Mouse (Mus musculus) ES-E14 (cell line): ENCODE data around the gene Afap1. TPM values are rescaled to one million over a fixed set of nuclear protein-coding genes. Genes with fewer than 3 reads are reported as not detected.

Experiments used
- DNase-seq: peaks from one replicate; pipeline ENCODE4 v3.0.0-alpha.2; 2013; ENCODE audit warnings: low read depth, low spot score
- H3K27ac ChIP-seq: 2 replicates; pipeline ENCODE4 v1.5.1; 2012; ENCODE audit warnings: low read depth, mild to moderate bottlenecking, low read length, moderate library complexity, mixed read lengths; ENCODE audit not compliant: poor library complexity, insufficient read depth, severe bottlenecking
- H3K36me3 ChIP-seq: 2 replicates; pipeline ENCODE4 v1.6.1; 2012; ENCODE audit warnings: mild to moderate bottlenecking, low read length, moderate library complexity, mixed read lengths; ENCODE audit not compliant: control insufficient read depth, poor library complexity, insufficient read depth, severe bottlenecking
- H3K4me1 ChIP-seq, 2 experiments: fragments of 150-350 bp in 1 of 2; sonication (generic) in 1 of 2; 2 replicates each; pipeline ENCODE4 v1.6.1; 2012; ENCODE audit warnings: low read length in 2 of 2, mild to moderate bottlenecking in 1 of 2, mixed read lengths in 1 of 2; ENCODE audit not compliant: control insufficient read depth in 2 of 2, insufficient read depth in 2 of 2, poor library complexity in 1 of 2
- H3K4me3 ChIP-seq, 2 experiments: fragments of 150-350 bp in 1 of 2; sonication (generic) in 1 of 2; 2 replicates each; pipeline ENCODE4 v1.5.1; 2012; ENCODE audit warnings: low read length in 2 of 2, low read depth in 1 of 2, mild to moderate bottlenecking in 1 of 2, mixed read lengths in 1 of 2; ENCODE audit not compliant: insufficient read depth in 1 of 2, poor library complexity in 1 of 2, severe bottlenecking in 1 of 2
- H3K9ac ChIP-seq: 2 replicates; pipeline ENCODE4 v1.6.1; 2012; ENCODE audit warnings: low read depth, mild to moderate bottlenecking, low read length, mixed read lengths; ENCODE audit not compliant: poor library complexity, insufficient read depth, severe bottlenecking
- H3K9me3 ChIP-seq: fragments of 150-350 bp; sonication (generic); 2 replicates; pipeline ENCODE4 v1.6.1; 2012; ENCODE audit warnings: low read depth, mild to moderate bottlenecking, low read length; ENCODE audit not compliant: control insufficient read depth, insufficient read depth
- CHD2 ChIP-seq: IDR thresholded peaks from 2 replicates; pipeline ENCODE4 v1.6.1; 2014; ENCODE audit warnings: mild to moderate bottlenecking, low read depth, low read length, inconsistent platforms
- HCFC1 ChIP-seq: IDR thresholded peaks from 2 replicates; pipeline ENCODE4 v1.6.1; 2012; ENCODE audit warnings: low read length, inconsistent platforms, borderline replicate concordance; ENCODE audit not compliant: insufficient read depth
- MAFK ChIP-seq: IDR thresholded peaks from 2 replicates; pipeline ENCODE4 v1.6.1; 2014; ENCODE audit warnings: mild to moderate bottlenecking, low read depth, low read length, inconsistent platforms; ENCODE audit not compliant: insufficient read depth
- ZC3H11A ChIP-seq: IDR thresholded peaks from 2 replicates; pipeline ENCODE4 v1.6.1; 2012; ENCODE audit warnings: low read depth, mild to moderate bottlenecking, inconsistent platforms, low read length, borderline replicate concordance
- ZNF384 ChIP-seq: IDR thresholded peaks from 2 replicates; pipeline ENCODE4 v1.6.1; 2012; ENCODE audit warnings: low read depth, low read length, inconsistent platforms
- in situ Hi-C, 2 experiments: fragments of 600-800 bp; cut with MboI; formaldehyde crosslinking; loops; one replicate each; pipeline ENCODE4 v1.15.1; 2025; ENCODE audit warnings: low sequenced_read_pairs in 2 of 2, inconsistent platforms in 1 of 2; ENCODE audit not compliant: unreplicated experiment in 2 of 2
- total RNA-seq: library from RNA; depleted of rRNA; stranded (reverse); fragments of 300-350 nt; gene quantifications from 2 replicates; pipeline ENCODE4 v1.2.3, GENCODE M21; 2012

Gene Afap1
- total RNA-seq, 1 experiment: 13.7 TPM

DNA sequence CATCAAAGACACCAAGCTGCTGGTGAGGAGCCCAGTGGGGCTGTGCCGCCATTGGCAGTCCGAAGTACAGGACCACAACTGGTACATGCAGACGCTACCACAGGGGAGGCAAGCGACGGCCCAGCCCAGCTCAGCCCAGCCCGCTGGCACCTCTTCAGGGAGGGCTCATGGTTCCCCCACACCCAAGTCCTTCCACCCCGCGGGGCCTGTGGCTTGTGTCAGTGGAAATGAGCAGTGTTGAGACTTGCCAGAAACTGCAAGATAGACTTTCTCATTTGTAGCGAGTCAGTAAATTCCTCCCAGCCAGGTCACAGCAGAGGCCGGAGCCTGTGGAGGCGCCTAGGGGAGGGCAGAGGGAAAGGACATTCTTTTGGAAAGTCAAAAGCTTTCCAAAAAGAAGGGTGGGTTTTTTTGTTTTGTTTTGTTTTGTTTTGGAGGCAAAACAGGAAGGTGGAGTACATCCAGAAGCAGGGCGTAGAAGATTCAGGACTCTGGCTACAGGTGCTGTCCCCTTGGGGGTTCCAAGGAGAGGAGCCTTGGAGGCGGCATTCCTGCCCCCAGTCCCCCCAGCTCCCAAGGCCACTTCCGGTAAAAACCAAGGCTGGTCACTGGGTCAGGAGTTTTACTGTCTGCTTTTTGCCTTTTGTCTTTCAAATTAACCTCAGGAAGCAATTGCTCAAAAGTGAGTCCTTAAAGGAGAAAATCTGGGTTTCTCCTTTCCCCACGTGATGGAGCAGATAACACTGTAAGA lies 55.3 kb downstream of the Afap1 start:
- Histone ChIP-seq H3K4me3 (peak overlapping the region in 1 of 2 experiments; percentile 29; a peak in 2 of 4 replicates), H3K9ac (peak overlapping the region; percentile 32; the same call in 1 of the 2 replicates), H3K9me3 (no peaks in the 10 kb centered on the region), H3K4me1 (peaks cover 7 to 22% of the 10 kb centered on the region in 2 experiments; a peak in 2 of 4 replicates), H3K27ac (peak overlapping the region; percentile 88), H3K36me3 (no peaks in the 10 kb centered on the region)
- in situ Hi-C loops: no loop called here
- peak; percentile 40 for DNase-seq
- TF ChIP-seq HCFC1 (no peak), CHD2 (no peak), MAFK (0 out of 2 replicates have a peak, but pooled peaks have one; percentile 10), ZC3H11A (no peak), ZNF384 (no peak)

DNA sequence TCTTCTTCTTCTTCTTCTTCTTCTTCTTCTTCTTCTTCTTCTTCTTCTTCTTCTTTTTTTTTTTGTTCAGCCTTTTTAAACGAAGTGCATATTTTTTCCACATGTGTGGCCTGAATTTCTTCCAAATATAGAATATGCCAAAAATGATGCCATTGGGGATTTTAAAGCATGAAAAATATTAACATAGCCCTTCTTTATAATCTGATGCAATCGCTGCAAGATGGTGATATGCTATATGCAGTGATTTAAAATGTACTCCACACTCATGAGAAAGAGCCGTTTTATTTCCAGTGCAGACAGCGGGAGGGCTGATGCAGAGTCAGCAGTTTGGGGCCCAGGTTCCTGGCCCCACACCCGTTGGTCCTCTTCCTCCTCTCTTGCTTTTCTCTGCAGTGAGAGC lies 55.9 kb downstream of the Afap1 start:
- TF ChIP-seq HCFC1 (no peak), MAFK (peak; percentile 83)
- DNase-seq: no peak
- H3K9ac ChIP-seq: no peak overlapping the region
- H3K4me1 ChIP-seq: peaks cover 7 to 22% of the 10 kb centered on the region in 2 experiments; a peak in 2 of 4 replicates
- H3K9me3 ChIP-seq: no peaks in the 10 kb centered on the region
- in situ Hi-C loops: no loop called here
- no peak overlapping the region; the same call in 1 of the 2 replicates for H3K27ac ChIP-seq
- no peaks in the 10 kb centered on the region for H3K36me3 ChIP-seq
- H3K4me3 ChIP-seq: no peak overlapping the region

DNA sequence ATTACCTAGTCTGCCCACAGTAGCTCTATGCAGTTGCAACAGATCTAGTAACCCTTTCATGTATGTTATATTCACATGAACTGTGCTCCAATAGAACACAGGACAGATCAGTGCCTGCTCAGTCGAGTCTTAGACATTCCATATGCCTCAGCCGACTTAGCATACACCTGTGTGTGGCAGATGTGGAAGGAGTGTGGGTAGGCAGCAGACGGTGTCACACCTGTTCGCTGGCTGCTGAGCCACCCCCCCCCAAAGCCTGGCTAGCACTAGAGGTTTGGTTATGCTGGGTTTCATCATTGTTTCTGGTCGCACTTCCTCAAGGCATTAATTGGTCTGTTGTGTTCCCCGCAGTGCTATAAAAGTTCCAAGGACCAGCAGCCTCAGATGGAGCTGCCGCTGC lies 57.4 kb downstream of the Afap1 start:
- H3K9me3 ChIP-seq: no peaks in the 10 kb centered on the region
- H3K36me3 ChIP-seq: no peaks in the 10 kb centered on the region
- peaks cover 7 to 20% of the 10 kb centered on the region in 2 experiments; a peak in 2 of 4 replicates for H3K4me1 ChIP-seq
- H3K9ac ChIP-seq: no peak overlapping the region
- H3K4me3 ChIP-seq: no peak overlapping the region
- in situ Hi-C loops: no loop called here
- no peak for DNase-seq
- H3K27ac ChIP-seq: no peak overlapping the region; the same call in 1 of the 2 replicates
- TF ChIP-seq MAFK (no peak), ZNF384 (no peak), CHD2 (no peak), ZC3H11A (no peak)

DNA sequence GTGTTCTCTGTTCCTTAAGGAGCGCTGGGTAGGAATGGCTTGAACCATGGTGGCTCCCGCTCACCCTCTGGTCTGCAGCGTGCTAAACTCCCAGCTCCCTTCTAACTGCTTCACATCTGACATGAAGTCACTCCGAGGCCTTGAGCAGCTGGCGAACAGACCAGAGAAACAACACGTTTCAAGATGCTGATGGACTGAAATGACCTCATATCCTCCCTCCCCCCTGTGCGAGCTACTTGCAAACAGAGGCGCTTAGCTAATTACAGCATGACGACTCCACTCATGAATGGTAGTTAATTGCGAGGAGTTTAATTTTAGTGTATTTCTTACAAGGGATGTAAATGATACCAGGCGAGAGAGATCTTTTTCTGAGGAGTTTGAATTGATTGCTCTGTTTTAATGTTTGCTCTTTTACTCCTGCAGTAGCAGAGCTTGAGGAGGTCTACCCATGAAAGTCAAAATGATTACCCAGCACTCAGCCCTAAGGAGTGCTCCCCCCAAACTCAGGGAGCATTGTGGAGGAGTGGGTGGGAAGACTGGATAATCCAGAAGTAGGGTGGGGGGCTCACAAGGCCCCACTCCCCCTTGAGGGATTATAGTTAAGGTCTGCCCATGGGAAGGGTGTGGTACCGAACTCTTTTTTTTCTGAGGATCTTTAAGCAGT lies 61.1 kb downstream of the Afap1 start:
- in situ Hi-C loops: no loop called here
- H3K9me3 ChIP-seq: no peaks in the 10 kb centered on the region
- no peak for DNase-seq
- TF ChIP-seq ZC3H11A (no peak), HCFC1 (no peak), CHD2 (no peak), MAFK (no peak), ZNF384 (no peak)
- no peak overlapping the region for H3K27ac ChIP-seq
- no peak overlapping the region for H3K9ac ChIP-seq
- no peaks in the 10 kb centered on the region for H3K36me3 ChIP-seq
- H3K4me1 ChIP-seq: 0 out of 4 replicates have a peak, but pooled peaks cover 4 to 5% of the 10 kb centered on the region in 2 experiments
- H3K4me3 ChIP-seq: no peak overlapping the region
